Mouse (Mus musculus) erythroblast, embryonic 14.5 days (primary cell): ENCODE results near the gene Syce1l.

Experiments
- GATA1 ChIP-seq: IDR thresholded peaks from 2 replicates; pipeline ENCODE4 v1.6.1; 2012; ENCODE audit warnings: low read length, inconsistent platforms, mixed read lengths
- TAL1 ChIP-seq: IDR thresholded peaks from 3 replicates; pipeline ENCODE4 v1.6.1; 2012; ENCODE audit warnings: low read length, inconsistent platforms, mixed read lengths

DNA sequence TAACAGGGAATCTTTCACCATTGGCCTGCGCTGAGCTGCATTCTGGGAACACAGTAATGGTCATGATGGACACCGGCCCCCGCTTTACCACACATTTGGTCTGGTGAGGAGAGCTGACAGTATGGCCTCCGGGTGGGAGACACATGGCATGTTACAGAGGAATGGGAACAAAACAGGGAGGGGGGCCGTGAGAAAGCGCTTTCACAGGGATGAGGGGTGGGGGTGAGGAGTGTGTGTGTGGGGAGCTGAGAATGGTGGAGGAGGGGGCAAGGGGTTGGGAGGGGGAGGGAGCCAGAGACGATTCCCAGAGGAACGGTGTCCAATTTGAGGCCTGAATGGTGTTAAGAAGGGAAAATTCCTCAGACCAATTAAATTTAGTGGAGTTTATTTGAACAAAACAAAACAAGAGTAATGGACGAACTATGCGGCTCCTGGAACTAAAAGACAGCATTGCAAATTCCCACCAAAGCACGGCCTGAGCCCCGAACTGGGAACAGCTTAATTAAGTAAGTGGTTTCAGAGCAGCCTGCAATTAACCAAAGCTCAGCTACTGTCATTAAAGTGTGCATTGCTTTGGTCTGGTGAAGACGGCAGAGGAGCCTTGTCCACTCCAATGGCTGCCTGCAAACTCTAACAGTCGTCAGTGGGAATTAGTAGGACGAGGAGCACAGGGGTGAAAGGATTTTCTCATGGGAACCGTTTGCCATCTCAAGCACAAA, 23.9 kb downstream of the Syce1l start:
- TF ChIP-seq GATA1, result no peak
- TF ChIP-seq TAL1, result no peak
